Mouse (Mus musculus) brain, embryonic 18.5 days (tissue): ENCODE results near the gene Mest.

ENCODE experiments used
- DNase-seq: peaks from one replicate; pipeline ENCODE4 v3.0.0-alpha.2; 2012; ENCODE audit warnings: low read depth, low spot score

The Mest gene

GRCm38 (mm10) chr6:30723331-30723730, at the start of gene Mest:
Gene Mest, plus strand, starts transcription at chr6:30723547.
- no peak for DNase-seq

- DNase-seq: no peak
These were observed 49.4 kb upstream of the Mest start for GRCm38 (mm10) chr6:30673764-30674561.

- no peak for DNase-seq
These were observed 48.5 kb upstream of the Mest start for GRCm38 (mm10) chr6:30674714-30675280.

GRCm38 (mm10) chr6:30675281-30675771, 48.0 kb upstream of the Mest start:
- no peak for DNase-seq

- no peak for DNase-seq
These were observed 46.8 kb upstream of the Mest start for GRCm38 (mm10) chr6:30676506-30676905.

GRCm38 (mm10) chr6:30677591-30677990, 45.8 kb upstream of the Mest start:
- DNase-seq: no peak

GRCm38 (mm10) chr6:30678482-30678881, 44.9 kb upstream of the Mest start:
- DNase-seq: no peak

GRCm38 (mm10) chr6:30679567-30679966, 43.8 kb upstream of the Mest start:
- no peak for DNase-seq

GRCm38 (mm10) chr6:30680442-30680841, 42.9 kb upstream of the Mest start:
- no peak for DNase-seq

GRCm38 (mm10) chr6:30681935-30682900, 41.1 kb upstream of the Mest start:
- DNase-seq: no peak

- DNase-seq: no peak
These were observed 38.8 kb upstream of the Mest start for GRCm38 (mm10) chr6:30684570-30684969.

GRCm38 (mm10) chr6:30687198-30687597, 36.1 kb upstream of the Mest start:
- no peak for DNase-seq

GRCm38 (mm10) chr6:30692826-30693225, 30.5 kb upstream of the Mest start:
- DNase-seq: no peak

GRCm38 (mm10) chr6:30693350-30693991, 29.9 kb upstream of the Mest start, which contains the start of gene Cep41:
Gene Cep41, minus strand, starts transcription at chr6:30693749.
- DNase-seq: peak; percentile 95

GRCm38 (mm10) chr6:30694209-30694608, 29.1 kb upstream of the Mest start:
- peak; percentile 77 for DNase-seq

- no peak for DNase-seq
These were observed 28.2 kb upstream of the Mest start for GRCm38 (mm10) chr6:30695124-30695523.

GRCm38 (mm10) chr6:30697464-30697863, 25.9 kb upstream of the Mest start:
- no peak for DNase-seq

- DNase-seq: no peak
These were observed 25.3 kb upstream of the Mest start for GRCm38 (mm10) chr6:30698036-30698435.

- no peak for DNase-seq
These were observed 23.2 kb upstream of the Mest start for GRCm38 (mm10) chr6:30700182-30700581.

- no peak for DNase-seq
These were observed 20.5 kb upstream of the Mest start for GRCm38 (mm10) chr6:30702881-30703280.

GRCm38 (mm10) chr6:30703476-30703875, 19.9 kb upstream of the Mest start:
- DNase-seq: no peak
